In the genomic region with DNA sequence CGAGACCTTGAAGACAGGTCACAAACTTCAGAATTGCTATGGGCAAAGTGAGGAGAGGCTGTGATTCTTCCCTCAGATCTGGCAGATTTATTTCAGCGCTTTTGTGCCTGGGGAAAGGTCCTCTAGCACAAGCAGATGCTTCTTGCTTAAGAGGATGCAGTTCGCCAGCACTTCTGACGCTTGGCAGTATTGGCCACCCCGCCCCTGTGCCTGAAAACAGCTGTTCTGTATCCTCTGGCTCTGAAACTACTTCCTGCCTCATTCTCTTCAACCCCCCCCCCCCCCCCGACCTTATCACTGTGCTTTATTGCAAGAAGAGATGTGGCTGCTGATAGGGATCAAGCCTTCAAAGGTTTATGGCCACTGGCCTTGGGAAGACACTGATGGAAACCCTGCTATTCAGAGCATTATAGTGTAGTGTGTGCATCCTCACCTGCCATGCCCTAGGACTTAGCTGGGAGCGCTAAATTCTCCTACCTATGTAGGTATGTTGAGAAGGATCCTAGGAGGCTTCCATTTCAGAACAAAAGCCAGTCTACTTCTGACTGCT, we compare ENCODE assay signal across 14 mouse cellular contexts. TPM values are rescaled to one million over a fixed set of nuclear protein-coding genes. Genes with fewer than 3 reads are reported as not detected.
DNase-seq lines count a peak whose midpoint lies in the region; ATAC-seq lines count a peak whose summit lies in the region.
"Had no signal": no experiment of that assay in that cellular context is flagged by ENCODE, and none has a peak within 500 bp of the region (broad histone marks: within the 10 kb centered on the region; RNA-seq: fewer than 3 reads in every experiment).

No protein-coding gene starts in this region.

- no peaks in the 10 kb centered on the region for H3K9me3 ChIP-seq in kidney, embryonic 14.5 days (ENCODE audit: control insufficient read depth, low read length)
- H3K9me3 ChIP-seq: forebrain, embryonic 10.5 days; heart, embryonic 13.5 days; limb, embryonic 12.5 days; stomach, embryonic 15.5 days had no signal

- H3K36me3 ChIP-seq in kidney, embryonic 14.5 days (ENCODE audit: control insufficient read depth, insufficient read depth, low read length), result no peaks in the 10 kb centered on the region
- H3K36me3 ChIP-seq: forebrain, embryonic 10.5 days; heart, embryonic 13.5 days; limb, embryonic 12.5 days; stomach, embryonic 15.5 days had no signal

- H3K27me3 ChIP-seq in kidney, embryonic 14.5 days (ENCODE audit: control insufficient read depth, insufficient read depth, low read length), result no peaks in the 10 kb centered on the region
- H3K27me3 ChIP-seq: heart, embryonic 13.5 days; limb, embryonic 12.5 days; megakaryocyte, embryonic 14.5 days; stomach, embryonic 15.5 days had no signal

- ATAC-seq in kidney, embryonic 14.5 days (ENCODE audit: low FRiP score, low TSS enrichment), result peak; percentile 75
- no peak for ATAC-seq in megakaryocyte progenitor cell, adult 5-6 weeks (replicated peaks; ENCODE audit: poor library complexity)

- DNase-seq in heart, adult 11 months, result peak; percentile 95
- no peak for DNase-seq in heart, postnatal 25 days (ENCODE audit: low spot score)
- peak; percentile 62 for DNase-seq in gastrocnemius, postnatal 14 days
- peak; percentile 34 for DNase-seq in lung, postnatal 14 days
- no peak for DNase-seq in right cerebral cortex, postnatal 14 days
- DNase-seq in spleen, adult 12 weeks (ENCODE audit: low spot score), result no peak
- DNase-seq: cerebellum, postnatal 36 days had no signal

- no peaks in the 10 kb centered on the region for H3K4me1 ChIP-seq in kidney, embryonic 14.5 days (ENCODE audit: control insufficient read depth, insufficient read depth, low read length)
- H3K4me1 ChIP-seq: forebrain, embryonic 10.5 days; heart, embryonic 13.5 days; limb, embryonic 12.5 days; megakaryocyte, embryonic 14.5 days; stomach, embryonic 15.5 days had no signal

- no peak overlapping the region for H3K4me2 ChIP-seq in kidney, embryonic 14.5 days (replicated peaks; ENCODE audit: low read depth, low read length)
- H3K4me2 ChIP-seq: heart, embryonic 13.5 days; limb, embryonic 12.5 days; stomach, embryonic 15.5 days had no signal

- intact Hi-C loops in heart, postnatal 25 days (cut with DNase I), result no loop called here
- intact Hi-C loops in gastrocnemius, postnatal 14 days (cut with DNase I; ENCODE audit: low total_unique reads), result no loop called here

- H3K27ac ChIP-seq in kidney, embryonic 14.5 days (ENCODE audit: low read depth, low read length), result no peak overlapping the region
- H3K27ac ChIP-seq: forebrain, embryonic 10.5 days; heart, embryonic 13.5 days; limb, embryonic 12.5 days; stomach, embryonic 15.5 days had no signal

- 29% methylated on average over 6 of the region's 7 CpGs for WGBS in kidney, embryonic 14.5 days

- H3K9ac ChIP-seq in kidney, embryonic 14.5 days (ENCODE audit: low read depth, low read length), result no peak overlapping the region
- H3K9ac ChIP-seq: heart, embryonic 13.5 days; limb, embryonic 12.5 days; stomach, embryonic 15.5 days had no signal

- H3K4me3 ChIP-seq in kidney, embryonic 14.5 days (ENCODE audit: low read length), result no peak overlapping the region
- H3K4me3 ChIP-seq: forebrain, embryonic 10.5 days; heart, embryonic 13.5 days; limb, embryonic 12.5 days; megakaryocyte, embryonic 14.5 days; stomach, embryonic 15.5 days had no signal

RNA-seq across cellular contexts. Expression of gene Trp63, which starts 44.5 kb away (rescaled TPM):
- under 1 TPM; 0.28 to 0.62 TPM for total RNA-seq in heart, postnatal 25 days (2021)
- 10 to 100 TPM; 10.7 to 13.0 TPM for total RNA-seq in gastrocnemius, postnatal 14 days (2021)
- 0.20 and 0.83 TPM in 2 replicates for polyA plus RNA-seq in kidney, embryonic 14.5 days (2014; fragmentation: Nextera tagmentation; extraction: Ambion mirVana)
- 0.35 TPM in 1 of 2 replicates, not detected in the other for total RNA-seq in megakaryocyte progenitor cell, adult 5-6 weeks (2015)
- total RNA-seq in megakaryocyte progenitor cell, adult 5-6 weeks (2017), result not detected in 2 replicates

Comparison
In these comparisons a context has a peak if more than half of its experiments do, and no peak if none do; other contexts are left out.
1. DNase-seq: peak in heart, adult 11 months (single experiment), gastrocnemius, postnatal 14 days (single experiment) and lung, postnatal 14 days (single experiment); none in heart, postnatal 25 days (single experiment), right cerebral cortex, postnatal 14 days (single experiment) and spleen, adult 12 weeks (single experiment).
2. RNA of gene Trp63, which starts 44.5 kb away (total RNA-seq): 10.7 to 13.0 TPM in gastrocnemius, postnatal 14 days; 0.28 to 0.62 TPM in heart, postnatal 25 days and 0.35 TPM in megakaryocyte progenitor cell, adult 5-6 weeks; every median in the first group is over 4 times any median in the second.